Mouse (Mus musculus) gastrocnemius, postnatal 4 days (tissue): ENCODE measurements around the gene Fuca1. TPM values are rescaled to one million over a fixed set of nuclear protein-coding genes. Genes with fewer than 3 reads are reported as not detected.
"Not testable (repeated sequence)": the region's sequence is repeated elsewhere in the genome, so short reads cannot be mapped to it uniquely, and the experiment has no call there.

Source experiments
- DNase-seq, 2 experiments: peaks; one replicate each; pipeline ENCODE4 v3.0.0; 2021 to 2022; ENCODE audit warnings: low spot score in 2 of 2, mixed read lengths in 2 of 2
- total RNA-seq, 2 experiments: library from RNA; stranded (reverse); gene quantifications; 2 replicates each; pipeline ENCODE4 v1.2.3; 2021

Fuca1 gene
- total RNA-seq, 2 experiments from 2014 or later: 46.6 to 46.7 TPM

DNA sequence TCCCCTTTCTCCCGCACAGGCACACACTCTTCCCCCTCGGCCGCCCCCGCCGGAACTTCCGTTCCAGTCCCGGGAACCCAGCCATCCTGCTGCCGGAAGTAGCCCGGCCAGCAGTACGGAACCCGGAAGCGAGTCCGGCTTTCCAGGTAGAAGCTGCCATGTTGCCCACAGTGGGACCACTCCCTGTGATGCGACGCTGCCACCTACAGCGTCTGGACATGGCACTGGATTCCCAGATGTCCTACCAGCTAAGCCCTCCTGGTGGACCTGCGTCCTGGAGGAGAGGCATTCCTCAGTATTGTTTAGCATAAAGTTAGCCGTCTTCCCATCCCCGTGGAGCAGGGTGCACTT is 52.0 kb downstream of the Fuca1 start, which contains the start of gene Lypla2:
Lypla2 (minus strand) TSS at position 71 of the 351 bp plus-strand sequence.
- peak; percentile 83 to 92 for DNase-seq

DNA sequence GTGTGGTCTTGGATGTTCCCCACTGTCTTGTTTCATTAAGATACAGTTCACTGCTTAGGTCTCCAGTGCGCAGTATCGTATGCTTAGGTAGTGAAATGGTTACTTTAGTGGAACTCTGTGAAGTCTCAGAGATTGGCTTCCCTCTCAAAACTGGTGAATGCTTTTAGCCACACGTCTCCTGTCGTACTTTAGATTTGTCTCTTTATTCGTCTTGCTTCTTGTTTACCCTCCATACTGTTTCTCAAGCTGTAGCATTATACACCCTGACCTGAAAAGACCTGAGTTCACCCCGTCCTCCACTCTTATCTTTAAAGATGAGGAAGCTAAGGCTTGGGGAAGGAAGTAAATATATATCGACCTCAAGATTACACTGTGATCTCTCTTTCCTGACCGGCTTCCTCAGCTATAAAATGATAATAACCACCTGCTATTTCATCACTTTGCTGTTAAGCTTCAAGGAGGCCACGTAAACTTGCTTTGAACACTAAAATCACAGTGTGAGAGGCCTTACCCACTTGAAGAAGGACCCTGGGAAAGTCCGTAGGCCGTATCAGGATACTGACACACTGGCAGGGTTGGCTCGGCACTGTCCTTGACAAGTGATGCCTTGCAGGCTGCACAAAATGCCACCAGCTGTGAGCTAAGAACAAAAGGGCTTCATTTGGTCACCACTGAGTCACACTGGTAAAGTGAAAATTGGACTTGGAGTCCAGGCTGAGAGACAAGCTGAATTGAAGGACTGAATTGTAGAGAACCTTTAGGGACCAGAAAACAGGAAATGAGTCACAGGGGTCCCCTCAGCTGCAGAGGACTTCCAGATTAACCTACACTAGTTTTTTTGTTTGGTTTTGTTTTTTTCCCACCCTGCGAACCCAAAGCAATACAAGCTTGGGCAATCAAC is 52.6 kb downstream of the Fuca1 start:
- DNase-seq: no peak

DNA sequence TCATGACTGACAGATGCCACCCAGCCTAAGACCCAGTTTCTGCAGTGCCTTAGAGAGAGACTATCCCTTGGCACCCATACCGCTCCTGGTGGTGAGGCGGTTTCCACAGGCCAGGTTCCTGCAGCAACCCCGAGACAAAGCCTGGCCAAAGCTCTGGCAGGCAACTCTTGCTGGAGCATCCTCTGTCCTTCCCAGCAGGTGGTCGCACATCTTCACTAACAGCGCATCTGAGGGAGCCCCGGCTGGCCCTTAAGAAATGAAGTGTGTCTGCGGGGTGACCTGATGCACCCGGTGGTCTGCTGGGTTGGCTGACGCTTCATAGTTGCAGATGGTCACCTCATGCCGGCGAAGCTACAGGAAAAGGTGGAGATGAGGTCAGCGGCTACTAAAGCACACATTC is 55.6 kb downstream of the Fuca1 start:
- DNase-seq: no peak

DNA sequence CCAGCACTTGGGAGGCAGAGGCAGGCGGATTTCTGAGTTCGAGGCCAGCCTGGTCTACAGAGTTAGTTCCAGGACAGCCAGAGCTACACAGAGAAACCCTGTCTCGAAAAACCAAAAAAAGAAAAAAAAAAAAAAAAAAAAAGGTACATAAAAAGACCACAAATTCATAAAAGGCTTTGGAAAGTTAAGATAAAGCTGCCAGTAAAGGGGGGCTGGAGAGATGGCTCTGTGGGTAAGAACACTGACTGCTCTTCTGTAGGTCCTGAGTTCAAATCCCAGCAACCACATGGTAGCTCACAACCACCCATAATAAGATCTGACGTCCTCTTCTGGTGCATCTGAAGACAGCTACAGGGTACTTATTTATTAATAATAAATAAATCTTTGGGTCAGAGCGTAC is 59.7 kb downstream of the Fuca1 start:
- DNase-seq: not testable (repeated sequence)

DNA sequence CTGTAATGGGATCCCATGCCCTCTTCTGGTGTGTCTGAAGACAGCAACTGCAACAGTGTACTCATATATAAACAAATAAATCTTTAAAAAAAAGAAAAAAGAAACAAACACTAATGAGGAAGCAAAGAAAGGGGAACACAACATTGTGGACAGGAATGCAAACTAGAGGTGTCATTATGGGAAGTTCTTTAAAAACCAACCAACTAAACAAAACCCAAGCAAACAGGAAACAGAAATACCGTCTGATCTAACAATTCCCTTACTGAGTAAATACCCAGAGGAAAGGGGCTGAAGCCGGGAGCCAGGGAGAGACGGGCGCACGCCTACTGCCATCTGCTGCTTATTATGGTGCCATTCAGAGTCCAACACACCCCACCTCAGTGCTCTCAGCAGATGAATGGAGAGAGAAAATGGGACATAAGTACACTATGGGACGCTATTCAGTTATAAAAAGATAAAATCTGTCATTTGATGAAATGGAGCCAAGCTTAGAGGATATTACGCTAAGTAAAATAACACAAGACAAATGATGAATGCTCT is 61.1 kb downstream of the Fuca1 start:
- no peak for DNase-seq

DNA sequence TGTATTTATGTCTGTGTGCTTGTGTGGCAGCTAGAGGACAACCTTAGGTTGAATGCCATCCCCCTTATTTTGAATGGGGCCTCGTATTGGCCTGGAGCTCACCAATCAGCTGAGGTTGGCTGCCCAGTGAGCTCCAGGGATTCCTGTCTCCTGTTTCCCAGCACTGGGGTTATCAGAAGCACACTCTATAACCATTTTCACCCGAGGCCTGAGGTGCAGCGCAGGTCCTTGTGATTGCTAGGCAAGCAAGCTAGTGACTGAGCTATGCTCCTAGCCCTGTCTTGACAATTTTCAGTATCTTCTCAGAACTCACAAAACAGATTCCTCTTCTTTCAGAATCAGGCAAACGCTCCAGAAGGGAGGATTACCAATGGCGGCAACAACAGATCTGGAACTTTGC is 64.0 kb downstream of the Fuca1 start:
- no peak for DNase-seq

DNA sequence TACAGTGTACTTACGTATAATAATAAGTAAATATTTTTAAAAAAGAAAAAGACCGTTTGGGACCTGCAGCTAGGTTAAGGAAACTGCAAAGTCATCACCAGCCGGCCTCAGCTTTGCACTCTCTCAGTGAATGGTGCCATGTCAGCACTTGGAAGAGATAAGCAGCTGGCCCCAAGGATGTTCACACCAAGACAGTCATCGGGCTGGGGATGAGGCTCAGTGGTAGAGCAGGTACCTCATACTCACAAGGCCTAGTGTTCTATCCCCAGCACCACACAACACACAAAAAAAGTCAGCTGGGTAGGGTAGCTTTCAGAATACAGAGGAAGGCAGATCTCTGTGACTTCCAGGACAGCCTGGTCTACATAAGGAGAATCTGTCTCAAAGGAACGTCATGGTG is 64.7 kb downstream of the Fuca1 start:
- DNase-seq: no peak

DNA sequence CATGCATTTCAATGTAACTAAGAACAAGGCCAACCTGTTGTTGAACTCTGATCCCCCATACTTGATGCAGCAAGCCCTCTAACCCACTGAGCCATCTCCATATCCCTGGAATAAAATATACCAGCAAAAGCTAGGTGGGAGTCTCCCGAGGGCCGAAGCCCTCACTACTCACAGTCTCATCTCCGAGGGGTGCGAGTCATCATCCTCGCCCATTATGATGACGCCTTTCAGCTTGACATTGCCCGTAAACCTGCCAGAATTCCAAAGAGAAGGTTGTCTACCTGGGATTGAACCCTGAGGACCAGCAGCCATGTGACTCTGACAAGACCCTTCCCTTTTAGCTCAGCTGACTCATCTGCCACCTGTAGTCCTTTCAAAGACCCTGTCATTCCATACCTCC is 65.2 kb downstream of the Fuca1 start:
- DNase-seq: no peak

DNA sequence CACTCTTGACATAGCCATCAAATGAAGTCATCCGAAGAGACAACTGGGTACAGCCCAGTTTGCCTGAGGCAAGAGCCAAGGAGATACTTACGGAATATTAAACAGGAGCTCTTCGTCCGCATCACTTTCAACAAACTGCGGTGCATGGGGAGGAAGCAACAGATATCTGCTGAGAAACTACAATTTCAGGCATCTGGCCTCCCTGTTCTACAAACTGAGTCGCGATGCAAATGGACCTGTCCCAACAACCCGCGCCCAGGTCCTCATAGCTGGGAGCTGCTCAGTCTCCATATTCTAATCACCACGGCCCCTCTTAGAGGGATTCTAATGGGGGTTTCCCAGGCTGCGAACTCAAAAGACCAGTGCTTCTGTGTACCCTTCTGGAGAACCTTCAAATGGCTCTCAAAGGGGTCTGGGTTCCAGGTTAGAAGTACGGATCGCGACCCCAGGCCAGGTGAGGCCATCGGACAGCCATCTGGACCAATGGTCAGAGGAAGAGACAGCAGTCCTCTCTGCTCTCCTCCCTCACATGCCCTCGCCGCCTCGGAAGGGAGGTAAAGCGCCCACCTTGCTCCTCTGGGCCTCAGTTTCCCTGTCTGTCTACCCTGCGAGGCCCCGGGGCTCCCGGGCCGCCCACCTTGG is 65.9 kb downstream of the Fuca1 start:
- no peak for DNase-seq

DNA sequence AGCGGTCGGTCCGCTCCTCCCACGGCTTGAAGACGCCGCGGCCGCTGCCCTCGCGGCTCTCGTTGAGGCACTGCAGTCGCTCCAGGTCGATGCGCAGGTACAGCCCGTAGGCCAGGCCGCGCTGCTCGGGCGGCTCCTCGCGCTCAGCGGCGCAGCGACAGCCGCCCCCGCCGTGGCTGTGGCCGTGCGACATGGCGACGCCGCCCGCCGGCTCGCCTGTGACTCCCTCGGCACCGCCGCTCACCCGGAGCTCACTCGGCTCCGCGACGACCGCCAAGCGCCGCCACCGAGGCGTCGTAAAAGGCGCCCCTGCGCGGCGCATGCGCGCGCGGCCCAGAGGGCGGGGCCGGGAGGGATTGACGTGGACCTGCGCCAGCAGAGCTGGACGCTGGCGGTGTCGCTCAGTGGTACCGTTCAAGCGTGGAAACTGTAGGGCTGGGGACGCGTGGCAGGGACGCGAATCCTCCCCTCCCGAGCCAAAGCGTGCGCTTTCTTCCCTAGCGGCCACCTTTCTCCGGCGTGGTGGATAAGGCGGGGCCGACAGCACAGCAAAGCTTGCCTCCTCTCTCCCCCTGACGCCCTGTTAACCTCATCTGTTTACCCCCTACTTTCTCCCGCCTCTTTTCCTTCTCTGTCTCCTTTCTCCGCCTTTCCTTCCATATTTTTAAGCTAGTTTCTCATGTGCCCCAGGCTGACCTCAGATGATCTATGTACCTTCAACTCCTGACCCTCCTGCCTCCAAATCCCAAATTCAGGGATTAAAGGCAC is 66.6 kb downstream of the Fuca1 start, which contains the start of gene Pithd1:
Pithd1 (minus strand) TSS at position 322 of the 768 bp plus-strand sequence.
- peak; percentile 91 to 93 for DNase-seq

DNA sequence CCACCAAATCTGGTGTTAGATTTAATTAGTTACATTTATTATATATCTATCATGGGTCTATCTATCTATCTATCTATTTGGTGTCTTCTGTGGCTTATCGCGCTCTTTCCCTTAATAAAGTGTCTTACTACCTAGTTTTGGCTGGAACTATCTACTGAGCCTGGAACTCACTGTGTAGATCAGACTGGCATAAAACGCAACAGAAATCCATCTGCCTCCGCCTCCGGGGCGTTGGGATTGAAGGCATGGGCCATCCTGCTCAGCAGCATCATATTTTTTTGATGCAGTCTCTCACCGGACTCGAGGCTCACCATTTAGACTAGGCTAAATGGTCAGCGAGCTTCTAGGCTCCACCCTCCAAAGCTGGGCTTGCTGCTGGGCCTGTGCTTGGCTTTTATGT is 67.2 kb downstream of the Fuca1 start:
- no peak for DNase-seq

Other genes starting within 250 kb of the Fuca1 start
- under 1 TPM; 0.16 to 0.17 TPM for gene Ifnlr1, start 234.4 kb upstream of the Fuca1 start, total RNA-seq
- gene Il22ra1, start 192.6 kb upstream of the Fuca1 start, total RNA-seq: under 1 TPM in 1 of 2 experiments, not detected in 1; 0.20 TPM
- gene Myom3, start 161.0 kb upstream of the Fuca1 start, total RNA-seq: 100 to 1,000 TPM; 107 to 112 TPM
- 10 to 100 TPM; 61.0 to 86.0 TPM for gene Srsf10, start 65.0 kb upstream of the Fuca1 start, total RNA-seq
- gene Pnrc2, start 46.9 kb upstream of the Fuca1 start, total RNA-seq: 10 to 100 TPM; 76.6 to 91.3 TPM
- under 1 TPM; 0.65 to 0.78 TPM for gene Cnr2, start 25.3 kb upstream of the Fuca1 start, total RNA-seq
- 10 to 100 TPM; 46.6 to 47.7 TPM for gene Hmgcl, start 25.7 kb downstream of the Fuca1 start, total RNA-seq
- gene Gale, start 43.0 kb downstream of the Fuca1 start, total RNA-seq: 1 to 10 TPM; 7.1 to 7.7 TPM
- 10 to 100 TPM; 36.5 to 39.6 TPM for gene Lypla2, start 51.9 kb downstream of the Fuca1 start, total RNA-seq
- 10 to 100 TPM; 23.6 to 26.2 TPM for gene Pithd1, start 66.5 kb downstream of the Fuca1 start, total RNA-seq
- gene Eloa, start 101.0 kb downstream of the Fuca1 start, total RNA-seq: 10 to 100 TPM; 43.9 to 45.9 TPM
- 100 to 1,000 TPM; 466 to 495 TPM for gene Rpl11, start 132.7 kb downstream of the Fuca1 start, total RNA-seq
- 10 to 100 TPM; 51.3 to 59.3 TPM for gene Id3, start 222.8 kb downstream of the Fuca1 start, total RNA-seq